9 mouse cellular contexts compared by ENCODE assay signal in genomic region chr19:44991031-44991430, GRCm38 (mm10). TPM values are rescaled to one million over a fixed set of nuclear protein-coding genes. Genes with fewer than 3 reads are reported as not detected.
DNase-seq lines count a peak whose midpoint lies in the region; ATAC-seq and TF ChIP-seq lines count a peak whose summit lies in the region.
"Had no signal": no experiment of that assay in that cellular context is flagged by ENCODE, and none has a peak within 500 bp of the region (broad histone marks: within the 10 kb centered on the region; RNA-seq: fewer than 3 reads in every experiment).

No protein-coding gene starts in this region.

- H3K9me3 ChIP-seq in forebrain, embryonic 10.5 days = no peaks in the 10 kb centered on the region
- H3K9me3 ChIP-seq in forebrain, embryonic 16.5 days (ENCODE audit: control insufficient read depth, low read length) = no peaks in the 10 kb centered on the region
- no peaks in the 10 kb centered on the region for H3K9me3 ChIP-seq in liver, embryonic 16.5 days (replicated peaks; ENCODE audit: control insufficient read depth, low read length)

- no peak for ATAC-seq in forebrain, embryonic 16.5 days
- peak; percentile 67 for ATAC-seq in liver, embryonic 16.5 days (ENCODE audit: low read depth)
- ATAC-seq in frontal cortex, adult (ENCODE audit: low TSS enrichment) = no peak
- ATAC-seq: Patski had no signal

- no peak for DNase-seq in forebrain, embryonic 10.5 days (ENCODE audit: extremely low spot score, low spot score)
- peak; percentile 25 for DNase-seq in ZHBTc4 (ENCODE audit: low read depth, low spot score)
- DNase-seq in kidney, adult 2 months = peak; percentile 68
- no peak for DNase-seq in right cerebral cortex, adult 2 months (ENCODE audit: low spot score in 2 of 2)
- no peak for DNase-seq in adrenal gland, postnatal 4 days (ENCODE audit: low spot score in 2 of 2)

- H3K4me2 ChIP-seq in forebrain, embryonic 16.5 days (ENCODE audit: low read length) = no peak overlapping the region; the same call in 1 of the 2 replicates
- peak overlapping the region; percentile 43 for H3K4me2 ChIP-seq in liver, embryonic 16.5 days (ENCODE audit: low read depth, low read length)

- WGBS in forebrain, embryonic 10.5 days = 78% methylated on average over 8 of the region's 8 CpGs
- WGBS in forebrain, embryonic 16.5 days = 84% methylated on average over 8 of the region's 8 CpGs
- WGBS in kidney, adult 2 months = 67% methylated on average over 8 of the region's 8 CpGs
- WGBS in liver, embryonic 16.5 days (ENCODE audit: insufficient replicate concordance) = 55% methylated on average over 8 of the region's 8 CpGs

- H3K36me3 ChIP-seq in forebrain, embryonic 10.5 days (replicated peaks) = peaks cover 10% of the 10 kb centered on the region
- H3K36me3 ChIP-seq in forebrain, embryonic 16.5 days (ENCODE audit: control insufficient read depth, insufficient read depth) = no peaks in the 10 kb centered on the region
- no peaks in the 10 kb centered on the region for H3K36me3 ChIP-seq in kidney, adult 2 months (ENCODE audit: control insufficient read depth, insufficient read depth, low read length)
- no peaks in the 10 kb centered on the region for H3K36me3 ChIP-seq in liver, embryonic 16.5 days (ENCODE audit: control insufficient read depth, insufficient read depth)

- no peak overlapping the region for H3K9ac ChIP-seq in forebrain, embryonic 16.5 days (replicated peaks; ENCODE audit: low read depth, low read length)
- no peak overlapping the region for H3K9ac ChIP-seq in liver, embryonic 16.5 days (ENCODE audit: low read depth, low read length)

- no peak for TF ChIP-seq POLR2A in kidney, adult 2 months (IDR thresholded peaks at IDR 0.05; ENCODE audit: low read depth, low read length)

- 0 out of 2 replicates have a peak overlapping the region, but pooled peaks have one; percentile 53 for H3K27ac ChIP-seq in forebrain, embryonic 10.5 days
- no peak overlapping the region for H3K27ac ChIP-seq in forebrain, embryonic 16.5 days (ENCODE audit: low read length)
- no peak overlapping the region for H3K27ac ChIP-seq in kidney, adult 2 months (ENCODE audit: insufficient read depth, low read depth, low read length)
- H3K27ac ChIP-seq in liver, embryonic 16.5 days (ENCODE audit: low read length) = peak overlapping the region; percentile 53

- no peak for TF ChIP-seq CTCF in kidney, adult 2 months (conservative IDR thresholded peaks at IDR 0.05; ENCODE audit: insufficient read depth, insufficient read length, low read depth, low read length)

- H3K4me3 ChIP-seq in forebrain, embryonic 10.5 days = peak overlapping the region; percentile 79; the same call in 1 of the 2 replicates
- no peak overlapping the region for H3K4me3 ChIP-seq in forebrain, embryonic 16.5 days (replicated peaks; ENCODE audit: low read length)
- no peak overlapping the region for H3K4me3 ChIP-seq in kidney, adult 2 months (ENCODE audit: insufficient read depth, low read depth, low read length)
- H3K4me3 ChIP-seq in liver, embryonic 16.5 days (ENCODE audit: low read depth, low read length) = peak overlapping the region; percentile 61

- peaks cover 33% of the 10 kb centered on the region for H3K27me3 ChIP-seq in forebrain, embryonic 10.5 days (ENCODE audit: poor library complexity, severe bottlenecking)
- H3K27me3 ChIP-seq in forebrain, embryonic 16.5 days (replicated peaks; ENCODE audit: control insufficient read depth, insufficient read depth, low read length) = no peaks in the 10 kb centered on the region
- no peaks in the 10 kb centered on the region for H3K27me3 ChIP-seq in kidney, adult 2 months (replicated peaks; ENCODE audit: control insufficient read depth, insufficient read depth, low read length)
- H3K27me3 ChIP-seq in liver, embryonic 16.5 days (ENCODE audit: control insufficient read depth, insufficient read depth, low read depth, low read length) = peaks cover 35% of the 10 kb centered on the region
- H3K27me3 ChIP-seq: Patski had no signal

- peaks cover 49% of the 10 kb centered on the region for H3K4me1 ChIP-seq in forebrain, embryonic 10.5 days
- peaks cover 39% of the 10 kb centered on the region for H3K4me1 ChIP-seq in forebrain, embryonic 16.5 days (replicated peaks; ENCODE audit: control insufficient read depth, insufficient read depth, low read length)
- H3K4me1 ChIP-seq in kidney, adult 2 months (ENCODE audit: control insufficient read depth, insufficient read depth, low read length) = peaks cover 14% of the 10 kb centered on the region; the same call in 1 of the 2 replicates
- peaks cover 11% of the 10 kb centered on the region for H3K4me1 ChIP-seq in liver, embryonic 16.5 days (ENCODE audit: control insufficient read depth, low read depth, low read length)

RNA-seq across cellular contexts. Expression of gene Sema4g, which starts 2.1 kb away (rescaled TPM):
- polyA plus RNA-seq in forebrain, embryonic 10.5 days (2016; fragmentation: Nextera tagmentation; extraction: Ambion mirVana) = 3.4 and 3.8 TPM in 2 replicates
- 12.3 and 15.8 TPM in 2 replicates for polyA plus RNA-seq in forebrain, embryonic 16.5 days (2015; fragmentation: Nextera tagmentation; extraction: Ambion mirVana)
- polyA plus RNA-seq in kidney, adult 2 months (2012; rRNA removed) = 92.2 and 119 TPM in 2 replicates
- 5.4 and 8.0 TPM in 2 replicates for polyA plus RNA-seq in liver, embryonic 16.5 days (2015; fragmentation: Nextera tagmentation; extraction: Ambion mirVana)
- total RNA-seq in adrenal gland, postnatal 4 days (2021) = 10 to 100 TPM; 15.5 to 26.5 TPM

RNA-seq across cellular contexts. Expression of gene Twnk, which starts 14.4 kb away (rescaled TPM):
- 34.5 and 35.8 TPM in 2 replicates for polyA plus RNA-seq in forebrain, embryonic 10.5 days (2016; fragmentation: Nextera tagmentation; extraction: Ambion mirVana)
- polyA plus RNA-seq in forebrain, embryonic 16.5 days (2015; fragmentation: Nextera tagmentation; extraction: Ambion mirVana) = 24.6 and 25.5 TPM in 2 replicates
- polyA plus RNA-seq in kidney, adult 2 months (2012; rRNA removed) = 14.8 and 15.0 TPM in 2 replicates
- 12.0 and 13.4 TPM in 2 replicates for polyA plus RNA-seq in liver, embryonic 16.5 days (2015; fragmentation: Nextera tagmentation; extraction: Ambion mirVana)
- 10 to 100 TPM; 30.5 to 33.0 TPM for total RNA-seq in adrenal gland, postnatal 4 days (2021)

RNA-seq across cellular contexts. Expression of gene Mrpl43, which starts 15.2 kb away (rescaled TPM):
- polyA plus RNA-seq in forebrain, embryonic 10.5 days (2016; fragmentation: Nextera tagmentation; extraction: Ambion mirVana) = 71.4 and 75.0 TPM in 2 replicates
- polyA plus RNA-seq in forebrain, embryonic 16.5 days (2015; fragmentation: Nextera tagmentation; extraction: Ambion mirVana) = 76.9 and 81.8 TPM in 2 replicates
- 86.5 and 87.9 TPM in 2 replicates for polyA plus RNA-seq in kidney, adult 2 months (2012; rRNA removed)
- polyA plus RNA-seq in liver, embryonic 16.5 days (2015; fragmentation: Nextera tagmentation; extraction: Ambion mirVana) = 27.0 and 29.0 TPM in 2 replicates
- total RNA-seq in adrenal gland, postnatal 4 days (2021) = 10 to 100 TPM; 49.9 to 51.2 TPM

RNA-seq across cellular contexts. Expression of gene Lzts2, which starts 23.2 kb away (rescaled TPM):
- polyA plus RNA-seq in forebrain, embryonic 10.5 days (2016; fragmentation: Nextera tagmentation; extraction: Ambion mirVana) = 47.9 and 52.4 TPM in 2 replicates
- 18.2 and 19.5 TPM in 2 replicates for polyA plus RNA-seq in forebrain, embryonic 16.5 days (2015; fragmentation: Nextera tagmentation; extraction: Ambion mirVana)
- 54.7 and 74.3 TPM in 2 replicates for polyA plus RNA-seq in kidney, adult 2 months (2012; rRNA removed)
- polyA plus RNA-seq in liver, embryonic 16.5 days (2015; fragmentation: Nextera tagmentation; extraction: Ambion mirVana) = 4.6 and 4.7 TPM in 2 replicates
- 100 to 1,000 TPM; 107 to 119 TPM for total RNA-seq in adrenal gland, postnatal 4 days (2021)

RNA-seq across cellular contexts. Expression of gene Pdzd7, which starts 54.5 kb away (rescaled TPM):
- 0.15 and 0.25 TPM in 2 replicates for polyA plus RNA-seq in forebrain, embryonic 10.5 days (2016; fragmentation: Nextera tagmentation; extraction: Ambion mirVana)
- polyA plus RNA-seq in forebrain, embryonic 16.5 days (2015; fragmentation: Nextera tagmentation; extraction: Ambion mirVana) = 1.9 and 2.7 TPM in 2 replicates
- 0.74 and 0.99 TPM in 2 replicates for polyA plus RNA-seq in kidney, adult 2 months (2012; rRNA removed)
- polyA plus RNA-seq in liver, embryonic 16.5 days (2015; fragmentation: Nextera tagmentation; extraction: Ambion mirVana) = not detected in 2 replicates
- under 1 TPM; 0.25 to 0.34 TPM for total RNA-seq in adrenal gland, postnatal 4 days (2021)

Comparison
In these comparisons a context has a peak if more than half of its experiments do, and no peak if none do; other contexts are left out.
1. H3K27ac ChIP-seq: peak in forebrain, embryonic 10.5 days (single experiment) and liver, embryonic 16.5 days (single experiment); none in forebrain, embryonic 16.5 days (single experiment) and kidney, adult 2 months (single experiment).
2. H3K4me3 ChIP-seq: peak in forebrain, embryonic 10.5 days (single experiment) and liver, embryonic 16.5 days (single experiment); none in forebrain, embryonic 16.5 days (single experiment) and kidney, adult 2 months (single experiment).
3. DNase-seq: peak in ZHBTc4 (single experiment) and kidney, adult 2 months (single experiment); none in forebrain, embryonic 10.5 days (single experiment), right cerebral cortex, adult 2 months (0 of 2) and adrenal gland, postnatal 4 days (0 of 2).